Mouse (Mus musculus) kidney, adult 2 months (tissue): Measurements from ENCODE around the gene AI837181. TPM values are rescaled to one million over a fixed set of nuclear protein-coding genes. Genes with fewer than 3 reads are reported as not detected.

Experiments
- DNase-seq: peaks from one replicate; pipeline ENCODE4 v3.0.0; 2021
- H3K27ac ChIP-seq: fragments of 200-500 bp; 2 replicates; pipeline ENCODE4 v1.5.1; 2012; ENCODE audit warnings: low read depth, low read length, control low read depth, inconsistent platforms; ENCODE audit not compliant: insufficient read depth
- H3K27me3 ChIP-seq: fragments of 200-500 bp; replicated peaks from 2 replicates; pipeline ENCODE4 v1.6.1; 2012; ENCODE audit warnings: mild to moderate bottlenecking, moderate library complexity, low read length, inconsistent platforms; ENCODE audit not compliant: control insufficient read depth, insufficient read depth
- H3K36me3 ChIP-seq: fragments of 200-500 bp; 2 replicates; pipeline ENCODE4 v1.6.1; 2012; ENCODE audit warnings: mild to moderate bottlenecking, moderate library complexity, low read length, inconsistent platforms; ENCODE audit not compliant: control insufficient read depth, insufficient read depth
- H3K4me1 ChIP-seq: fragments of 200-500 bp; 2 replicates; pipeline ENCODE4 v1.6.1; 2011; ENCODE audit warnings: low read length; ENCODE audit not compliant: control insufficient read depth, insufficient read depth
- H3K4me3 ChIP-seq: fragments of 200-500 bp; 2 replicates; pipeline ENCODE4 v1.5.1; 2011; ENCODE audit warnings: mild to moderate bottlenecking, low read depth, low read length, control low read depth; ENCODE audit not compliant: insufficient read depth
- CTCF ChIP-seq: fragments of 200-500 bp; conservative IDR thresholded peaks from 2 replicates; pipeline ENCODE4 v1.5.1; 2011; ENCODE audit warnings: low read depth, mild to moderate bottlenecking, control low read depth, low read length, moderate library complexity, mixed read lengths; ENCODE audit not compliant: insufficient read depth, insufficient read length
- POLR2A ChIP-seq: fragments of 200-500 bp; IDR thresholded peaks from one replicate; pipeline ENCODE4 v1.6.1; 2011; ENCODE audit warnings: low read depth, low read length, control low read depth
- WGBS: fragments of 180-500 bp; shearing (Covaris S2); methylation state at CpG from one replicate; pipeline ENCODE4 v1.1.7; 2018; 5-methylcytosine and 5-hydroxymethylcytosine counted together
- polyA plus RNA-seq: library from polyadenylated mRNA; depleted of rRNA; stranded (reverse); fragments of >200 nt; gene quantifications from 2 replicates; pipeline ENCODE4 v1.2.3, GENCODE M21; 2012

AI837181 gene
- polyA plus RNA-seq, 1 experiment: 71.4 TPM

DNA sequence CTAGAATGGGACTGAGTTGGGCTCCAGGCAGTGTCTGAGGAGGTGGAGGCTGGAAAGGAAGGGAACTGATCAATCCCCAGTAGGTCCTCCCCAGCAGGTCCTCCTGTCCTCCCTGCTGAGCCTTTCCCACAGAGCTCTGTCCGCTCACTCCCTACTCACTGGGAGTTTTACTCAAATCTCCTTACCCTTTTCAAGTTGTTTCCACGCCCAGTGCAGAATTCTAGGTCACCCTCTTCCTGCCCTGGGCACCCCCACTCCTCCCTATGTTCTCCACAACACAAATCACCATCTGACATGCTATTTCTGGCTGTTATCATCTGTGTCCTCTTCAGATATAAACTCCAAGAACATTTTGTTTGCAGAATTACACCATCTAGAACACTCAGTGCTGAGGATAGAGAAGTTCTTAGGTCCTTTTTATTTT, 10.4 kb upstream of the AI837181 start:
- no peaks in the 10 kb centered on the region for H3K4me1 ChIP-seq
- no peak for TF ChIP-seq CTCF
- TF ChIP-seq POLR2A: no peak
- H3K36me3 ChIP-seq: no peaks in the 10 kb centered on the region
- H3K27me3 ChIP-seq: no peaks in the 10 kb centered on the region
- no peak overlapping the region for H3K4me3 ChIP-seq
- peak overlapping the region; percentile 15 for H3K27ac ChIP-seq
- 64% methylated on average over 2 of the region's 2 CpGs for WGBS
- DNase-seq: peak; percentile 78

DNA sequence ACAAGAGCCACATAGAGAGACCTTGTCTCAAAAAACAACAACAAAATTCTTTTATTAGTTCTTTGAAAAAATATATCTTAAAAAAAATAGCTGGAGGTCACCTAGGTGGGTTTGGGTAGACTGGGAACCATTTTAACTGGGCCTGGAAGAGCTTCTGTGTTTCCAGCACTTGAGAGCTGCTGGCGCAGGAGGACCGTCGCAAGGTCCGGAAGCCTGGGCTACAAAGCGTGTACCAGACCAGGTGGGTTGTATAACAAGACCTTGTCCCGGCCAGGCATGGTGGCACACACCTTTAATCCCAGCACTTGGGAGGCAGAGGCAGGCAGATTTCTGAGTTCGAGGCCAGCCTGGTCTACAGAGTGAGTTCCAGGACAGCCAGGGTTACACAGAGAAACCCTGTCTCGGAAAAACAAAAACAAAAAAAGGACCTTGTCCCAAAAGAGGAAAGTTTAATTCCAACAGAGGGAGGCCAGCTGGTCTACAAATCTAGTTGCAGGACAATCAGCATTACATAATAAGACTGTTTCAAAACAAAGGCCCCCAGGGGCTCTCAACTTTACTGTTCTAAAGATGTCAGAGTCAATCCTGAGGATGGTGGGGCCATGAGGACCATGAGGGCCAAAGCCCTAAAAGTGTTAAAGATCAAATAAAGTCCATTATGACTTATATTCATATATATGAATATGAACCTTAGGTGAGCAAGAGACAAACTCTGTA, 6.0 kb upstream of the AI837181 start:
- 92% methylated on average over 8 of the region's 8 CpGs for whole genome bisulfite sequencing
- Histone ChIP-seq H3K36me3 (no peaks in the 10 kb centered on the region), H3K4me3 (no peak overlapping the region), H3K27me3 (no peaks in the 10 kb centered on the region), H3K4me1 (peaks cover 9% of the 10 kb centered on the region; the same call in 1 of the 2 replicates), H3K27ac (no peak overlapping the region)
- no peak for TF ChIP-seq CTCF
- TF ChIP-seq POLR2A: no peak
- DNase-seq: no peak

DNA sequence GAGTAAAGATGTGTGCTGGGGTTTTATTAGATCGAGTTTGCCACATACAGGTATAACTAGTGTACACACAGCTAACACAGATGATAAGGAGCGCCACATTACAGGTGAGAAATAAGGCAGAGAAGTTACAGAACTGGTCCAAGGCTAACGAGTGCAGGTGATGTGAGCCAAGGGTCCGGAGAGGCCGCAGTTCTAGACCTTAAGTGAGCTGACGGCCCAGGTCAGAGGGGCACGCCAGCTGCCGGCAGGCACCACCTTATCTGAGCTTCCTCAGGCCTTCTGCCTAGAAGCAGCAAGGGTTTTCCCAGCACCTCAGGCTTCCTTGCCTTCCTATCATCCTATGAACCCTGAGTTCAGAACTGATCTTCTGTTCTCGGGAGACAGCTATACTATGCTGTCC, 5.3 kb upstream of the AI837181 start:
- Histone ChIP-seq H3K36me3 (no peaks in the 10 kb centered on the region), H3K4me3 (no peak overlapping the region), H3K4me1 (peaks cover 9% of the 10 kb centered on the region; the same call in 1 of the 2 replicates), H3K27ac (no peak overlapping the region), H3K27me3 (no peaks in the 10 kb centered on the region)
- DNase-seq: no peak
- TF ChIP-seq POLR2A (no peak), CTCF (no peak)
- WGBS: 92% methylated on average over 9 of the region's 9 CpGs

DNA sequence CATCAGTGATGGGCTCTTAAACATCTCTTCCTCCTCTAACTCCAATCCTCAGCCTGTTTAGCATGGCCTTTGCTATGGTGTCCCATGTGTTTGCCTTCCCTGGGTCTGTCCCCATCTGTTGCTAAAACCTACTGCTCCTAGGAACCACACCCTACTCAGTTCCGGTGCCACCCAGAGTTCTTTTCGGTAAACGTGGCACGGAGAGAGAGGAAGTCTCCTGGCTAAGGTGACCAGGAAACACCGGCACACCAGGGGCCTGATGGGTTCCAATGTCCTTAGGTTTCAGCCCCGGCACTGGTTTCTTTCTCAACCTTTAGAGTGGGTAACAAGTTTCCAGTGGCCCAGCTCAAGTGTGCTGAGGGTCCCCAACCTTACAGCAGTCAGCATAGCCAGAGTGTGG, 4.4 kb upstream of the AI837181 start:
- H3K4me1 ChIP-seq: peaks cover 9% of the 10 kb centered on the region; the same call in 1 of the 2 replicates
- no peak overlapping the region for H3K4me3 ChIP-seq
- WGBS: 87% methylated on average over 6 of the region's 6 CpGs
- no peak for TF ChIP-seq CTCF
- no peak for TF ChIP-seq POLR2A
- DNase-seq: no peak
- no peak overlapping the region for H3K27ac ChIP-seq
- H3K36me3 ChIP-seq: no peaks in the 10 kb centered on the region
- H3K27me3 ChIP-seq: no peaks in the 10 kb centered on the region

DNA sequence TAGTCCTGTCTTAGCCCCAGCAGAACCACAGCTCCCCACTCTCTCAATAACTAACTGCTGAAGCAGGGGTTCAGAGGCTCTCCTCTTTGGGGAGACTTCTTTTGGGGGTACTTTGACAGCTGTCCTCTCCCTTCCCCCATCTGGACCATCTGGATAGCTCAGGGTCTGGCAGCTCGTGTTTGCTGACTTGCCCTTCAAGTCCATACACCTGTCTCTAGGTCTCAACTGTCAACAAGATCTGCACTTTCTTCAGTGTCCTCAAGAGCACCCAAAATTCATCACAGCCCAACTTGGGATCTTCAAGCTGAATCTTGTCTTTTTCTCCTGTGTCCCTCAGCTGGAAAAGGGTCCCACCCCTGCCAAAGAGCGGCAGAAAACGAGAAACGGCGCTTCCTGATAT, 3.2 kb upstream of the AI837181 start:
- DNase-seq: no peak
- H3K36me3 ChIP-seq: no peaks in the 10 kb centered on the region
- no peaks in the 10 kb centered on the region for H3K27me3 ChIP-seq
- WGBS: 80% methylated on average over 5 of the region's 5 CpGs
- H3K4me1 ChIP-seq: peaks cover 19% of the 10 kb centered on the region
- TF ChIP-seq POLR2A (no peak), CTCF (no peak)
- no peak overlapping the region for H3K4me3 ChIP-seq
- no peak overlapping the region for H3K27ac ChIP-seq

DNA sequence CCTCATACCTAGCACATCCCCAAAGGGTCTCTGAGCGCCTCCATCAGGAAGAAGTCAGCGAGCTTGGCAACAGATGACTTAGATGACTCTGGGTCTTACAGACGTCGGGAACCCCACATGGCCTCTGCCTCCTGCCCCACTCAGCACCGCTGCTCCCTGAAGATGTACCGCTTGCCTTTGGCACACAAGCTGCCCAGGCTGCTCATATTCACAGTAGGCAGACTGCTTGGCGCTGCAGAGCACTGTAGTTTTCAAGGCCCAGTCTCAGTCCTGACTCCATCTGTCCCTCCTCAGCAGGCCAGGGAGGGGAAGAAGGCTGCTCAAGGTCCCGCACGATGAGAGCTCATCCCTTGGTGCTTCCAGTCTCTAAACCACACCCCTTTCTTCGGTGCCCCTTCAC, 2.7 kb upstream of the AI837181 start:
- no peaks in the 10 kb centered on the region for H3K27me3 ChIP-seq
- no peak overlapping the region for H3K4me3 ChIP-seq
- H3K27ac ChIP-seq: no peak overlapping the region
- TF ChIP-seq CTCF: no peak
- no peak for TF ChIP-seq POLR2A
- H3K4me1 ChIP-seq: peaks cover 20% of the 10 kb centered on the region
- 82% methylated on average over 10 of the region's 10 CpGs for WGBS
- DNase-seq: no peak
- no peaks in the 10 kb centered on the region; the same call in 1 of the 2 replicates for H3K36me3 ChIP-seq

DNA sequence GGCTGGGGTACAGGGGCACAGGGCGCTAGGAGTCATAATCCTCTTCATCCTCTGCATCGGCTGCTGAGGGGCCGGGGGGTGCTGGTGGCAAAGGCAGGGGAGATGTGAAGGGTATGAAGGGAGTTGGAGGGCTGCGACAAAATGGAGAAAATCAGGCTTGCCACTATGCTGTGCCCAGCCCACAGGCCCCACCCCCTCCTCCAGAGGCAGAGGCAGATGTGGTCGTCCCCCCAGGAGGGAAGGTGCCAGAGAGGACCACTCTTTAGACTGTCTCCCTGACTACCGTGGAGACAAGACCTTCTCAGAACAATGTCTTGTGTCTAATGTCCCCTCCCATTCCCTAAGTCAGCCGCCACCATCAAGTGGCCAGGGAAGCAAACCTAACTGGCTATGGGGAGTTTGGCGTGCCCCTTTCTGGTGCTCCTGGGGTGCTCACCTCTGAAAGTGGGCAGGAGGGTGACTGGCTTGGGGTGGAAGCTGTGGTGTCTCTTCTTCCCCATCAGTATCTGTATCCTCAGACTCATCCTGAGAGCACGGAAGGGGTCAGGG, 2.0 kb upstream of the AI837181 start:
- Histone ChIP-seq H3K4me3 (0 out of 2 replicates have a peak overlapping the region, but pooled peaks have one; percentile 96), H3K27ac (no peak overlapping the region), H3K4me1 (peaks cover 20% of the 10 kb centered on the region), H3K36me3 (no peaks in the 10 kb centered on the region; the same call in 1 of the 2 replicates), H3K27me3 (no peaks in the 10 kb centered on the region)
- TF ChIP-seq POLR2A (no peak), CTCF (no peak)
- DNase-seq: no peak
- 80% methylated on average over 9 of the region's 9 CpGs for WGBS
